Mouse (Mus musculus): Measurements from ENCODE around the gene Gdf15. TPM values are rescaled to one million over a fixed set of nuclear protein-coding genes. Genes with fewer than 3 reads are reported as not detected.
A peak's percentile ranks its signal among the peaks of the same experiment; 100 is the strongest.

Gdf15 gene
- polyA plus RNA-seq, 1 experiment from 2014 or later, result 0.33 TPM

DNA sequence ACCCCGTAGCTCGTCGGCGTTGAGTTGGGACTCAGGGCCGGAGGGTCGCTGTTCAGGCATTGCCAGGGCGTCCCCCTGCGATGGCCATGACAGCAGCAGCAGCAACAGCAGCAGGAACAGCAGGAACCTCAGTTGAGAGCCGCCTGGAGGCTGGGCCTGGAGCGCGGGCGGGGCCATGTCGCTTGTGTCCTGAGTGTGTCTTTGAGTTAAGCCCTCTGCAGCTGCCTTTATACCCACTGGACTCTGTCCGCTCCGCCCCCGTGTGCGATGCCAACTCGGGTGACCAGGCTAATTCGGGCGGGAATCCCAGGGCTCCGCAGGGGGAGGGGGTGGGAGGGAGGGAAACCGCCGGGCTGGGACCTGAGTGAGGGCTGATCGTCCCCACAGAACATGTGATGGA, 820 bp downstream of the Gdf15 start:
- Histone ChIP-seq H3K9ac (ENCODE audit: low read length) (peak overlapping the region; percentile 35; the same call in 1 of the 2 replicates), H3K4me3 (ENCODE audit: low read depth, low read length) (no peak overlapping the region), H3K4me2 (replicated peaks; ENCODE audit: low read depth) (peak overlapping the region; percentile 17; the same call in 1 of the 2 replicates), H3K36me3 (ENCODE audit: control insufficient read depth, insufficient read depth, low read length) (no peaks in the 10 kb centered on the region), H3K27ac (replicated peaks) (no peak overlapping the region), H3K9me3 (ENCODE audit: control insufficient read depth, low read length) (no peaks in the 10 kb centered on the region), H3K27me3 (ENCODE audit: control insufficient read depth, insufficient read depth, low read length) (no peaks in the 10 kb centered on the region), H3K4me1 (replicated peaks; ENCODE audit: control insufficient read depth, insufficient read depth) (peaks cover 10% of the 10 kb centered on the region; the same call in 1 of the 2 replicates)
- ATAC-seq (ENCODE audit: low FRiP score, low TSS enrichment), result no peak
- 19% methylated on average over 23 of the region's 24 CpGs for WGBS
- DNase-seq (ENCODE audit: low spot score), result peak; percentile 63
- TF ChIP-seq EP300 (optimal IDR thresholded peaks at IDR 0.05) (no peak), CTCF (IDR thresholded peaks at IDR 0.05; ENCODE audit: low read depth) (no peak)

DNA sequence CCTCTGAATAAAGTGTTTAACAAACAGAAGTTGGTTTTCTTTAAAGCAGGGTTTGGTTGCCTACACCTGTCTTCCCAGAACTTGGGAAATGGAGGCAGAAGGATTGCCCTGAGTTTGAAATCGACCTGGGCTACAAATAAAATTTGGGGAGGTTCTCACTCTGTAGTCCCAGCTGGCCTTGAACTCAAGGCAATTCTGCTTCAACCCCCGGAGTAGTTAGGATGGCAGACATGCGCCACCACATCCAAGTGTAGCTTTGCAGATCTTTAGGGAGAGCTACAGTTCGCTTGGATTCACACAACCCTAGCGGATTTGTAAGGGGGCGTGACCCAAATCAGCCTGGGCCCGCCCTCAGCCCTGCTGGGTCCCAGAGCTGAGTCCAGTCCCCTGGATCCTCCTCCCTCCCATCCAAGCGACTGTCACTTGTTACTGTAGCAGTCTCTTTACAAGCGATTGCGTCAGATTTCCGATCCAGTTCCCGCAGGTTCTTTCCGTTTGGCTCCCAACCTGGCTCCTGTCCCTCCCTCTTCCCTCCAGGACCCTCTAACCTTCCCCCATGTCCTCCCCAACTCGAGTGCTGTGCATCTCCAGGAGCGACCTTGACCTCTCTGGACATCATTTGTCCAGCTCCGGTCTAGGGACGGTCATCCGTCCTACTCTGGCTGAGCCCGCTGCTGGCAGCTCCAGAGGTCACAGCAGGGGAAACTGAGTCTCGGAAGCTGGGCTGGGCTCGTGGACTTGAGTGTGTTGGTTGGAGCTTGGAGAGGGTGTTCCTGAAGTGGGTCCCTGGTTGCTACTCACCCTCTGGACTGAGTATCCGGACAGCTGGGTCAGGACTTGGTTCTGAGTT, 1.5 kb downstream of the Gdf15 start:
- Histone ChIP-seq H3K36me3 (ENCODE audit: control insufficient read depth, insufficient read depth, low read length) (no peaks in the 10 kb centered on the region), H3K27ac (replicated peaks) (peak overlapping the region; percentile 74; the same call in 1 of the 2 replicates), H3K4me3 (ENCODE audit: low read depth, low read length) (no peak overlapping the region), H3K27me3 (ENCODE audit: control insufficient read depth, insufficient read depth, low read length) (no peaks in the 10 kb centered on the region), H3K9me3 (ENCODE audit: control insufficient read depth, low read length) (no peaks in the 10 kb centered on the region), H3K4me2 (replicated peaks; ENCODE audit: low read depth) (peak overlapping the region; percentile 58; the same call in 1 of the 2 replicates), H3K4me1 (replicated peaks; ENCODE audit: control insufficient read depth, insufficient read depth) (peaks cover 10% of the 10 kb centered on the region; the same call in 1 of the 2 replicates), H3K9ac (ENCODE audit: low read length) (peak overlapping the region; percentile 35; the same call in 1 of the 2 replicates)
- ATAC-seq (ENCODE audit: low FRiP score, low TSS enrichment), result peak; percentile 45; the same call in 1 of the 2 replicates
- WGBS, result 19% methylated on average over 22 of the region's 22 CpGs
- TF ChIP-seq EP300 (optimal IDR thresholded peaks at IDR 0.05) (no peak), CTCF (IDR thresholded peaks at IDR 0.05; ENCODE audit: low read depth) (no peak)
- peak; percentile 49 for DNase-seq (ENCODE audit: low spot score)

DNA sequence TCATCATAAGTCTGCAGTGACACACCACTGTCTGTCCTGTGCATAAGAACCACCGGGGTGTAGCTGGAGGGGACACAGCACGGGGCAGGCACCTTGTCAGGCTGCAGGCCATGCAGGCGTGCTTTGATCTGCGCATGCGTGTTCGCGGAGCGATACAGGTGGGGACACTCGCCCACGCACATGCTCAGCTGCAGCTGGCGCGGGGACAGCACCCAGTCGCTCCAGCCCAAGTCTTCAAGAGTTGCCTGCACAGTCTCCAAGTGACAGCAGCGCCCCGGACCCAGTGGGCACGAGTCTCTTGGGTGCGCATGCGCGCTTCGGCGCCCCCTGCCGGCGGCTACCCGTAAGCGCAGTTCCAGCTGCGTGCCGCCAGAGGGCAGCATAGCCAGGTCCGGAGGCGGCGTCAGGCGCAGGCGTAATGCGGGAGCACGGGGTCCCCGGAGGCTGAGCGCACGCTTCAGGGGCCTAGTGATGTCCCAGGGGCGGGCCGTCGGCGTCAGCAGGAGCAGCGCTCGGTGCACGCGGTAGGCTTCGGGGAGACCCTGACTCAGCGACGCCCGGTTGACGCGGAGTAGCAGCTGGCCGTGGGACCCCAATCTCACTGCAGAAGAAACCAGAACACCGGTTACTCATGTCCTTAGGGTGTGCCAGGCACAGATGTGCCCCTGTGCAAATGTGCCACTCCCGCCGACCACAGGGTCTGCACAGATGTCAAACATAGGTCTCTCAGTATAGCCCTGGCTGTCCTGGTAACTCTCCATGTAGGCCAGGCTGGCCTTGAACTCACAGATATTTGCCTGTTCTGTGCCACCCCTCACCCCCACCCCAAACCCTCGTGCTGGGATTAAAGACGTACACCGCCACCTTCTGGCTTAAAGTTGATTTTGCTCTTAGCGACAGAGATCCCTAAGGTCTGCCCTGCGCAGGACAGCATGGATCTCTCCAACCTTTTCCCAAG, 2.4 kb downstream of the Gdf15 start:
- H3K9ac ChIP-seq (ENCODE audit: low read length), result peak overlapping the region; percentile 54
- under 1% methylated on average over 60 of the region's 60 CpGs for WGBS

GRCm38 (mm10) chr8:70628986-70629490, 3.2 kb downstream of the Gdf15 start:
- Histone ChIP-seq H3K9ac (ENCODE audit: low read length) (no peak overlapping the region), H3K36me3 (ENCODE audit: control insufficient read depth, insufficient read depth, low read length) (no peaks in the 10 kb centered on the region), H3K4me2 (replicated peaks; ENCODE audit: low read depth) (peak overlapping the region; percentile 58), H3K4me1 (replicated peaks; ENCODE audit: control insufficient read depth, insufficient read depth) (peaks cover 8% of the 10 kb centered on the region; the same call in 1 of the 2 replicates), H3K9me3 (ENCODE audit: control insufficient read depth, low read length) (no peaks in the 10 kb centered on the region), H3K27ac (replicated peaks) (no peak overlapping the region), H3K4me3 (ENCODE audit: low read depth, low read length) (no peak overlapping the region; the same call in 1 of the 2 replicates), H3K27me3 (ENCODE audit: control insufficient read depth, insufficient read depth, low read length) (no peaks in the 10 kb centered on the region)
- ATAC-seq (ENCODE audit: low FRiP score, low TSS enrichment), result no peak
- TF ChIP-seq CTCF (IDR thresholded peaks at IDR 0.05; ENCODE audit: low read depth), result no peak
- TF ChIP-seq EP300 (optimal IDR thresholded peaks at IDR 0.05), result no peak
- 52% methylated on average over 7 of the region's 7 CpGs for WGBS
- DNase-seq (ENCODE audit: low spot score), result no peak

More for the DNA sequence above, 2.4 kb downstream of the Gdf15 start:
- Histone ChIP-seq H3K27ac (replicated peaks) (peak overlapping the region; percentile 74), H3K36me3 (ENCODE audit: control insufficient read depth, insufficient read depth, low read length) (no peaks in the 10 kb centered on the region), H3K4me3 (ENCODE audit: low read depth, low read length) (peak overlapping the region; percentile 39), H3K9me3 (ENCODE audit: control insufficient read depth, low read length) (no peaks in the 10 kb centered on the region), H3K4me1 (replicated peaks; ENCODE audit: control insufficient read depth, insufficient read depth) (peaks cover 10% of the 10 kb centered on the region; the same call in 1 of the 2 replicates), H3K27me3 (ENCODE audit: control insufficient read depth, insufficient read depth, low read length) (no peaks in the 10 kb centered on the region), H3K4me2 (replicated peaks; ENCODE audit: low read depth) (peak overlapping the region; percentile 58)
- TF ChIP-seq EP300 (optimal IDR thresholded peaks at IDR 0.05) (no peak), CTCF (IDR thresholded peaks at IDR 0.05; ENCODE audit: low read depth) (peak; percentile 100)
- ATAC-seq (ENCODE audit: low FRiP score, low TSS enrichment) (peak; percentile 84), DNase-seq (ENCODE audit: low spot score) (peak; percentile 87)

GRCm38 (mm10) chr8:70627041-70627440, 5.2 kb downstream of the Gdf15 start:
- Histone ChIP-seq H3K4me3 (ENCODE audit: low read depth, low read length) (no peak overlapping the region), H3K9ac (ENCODE audit: low read length) (no peak overlapping the region), H3K4me2 (replicated peaks; ENCODE audit: low read depth) (no peak overlapping the region), H3K36me3 (ENCODE audit: control insufficient read depth, insufficient read depth, low read length) (no peaks in the 10 kb centered on the region), H3K27ac (replicated peaks) (no peak overlapping the region), H3K27me3 (ENCODE audit: control insufficient read depth, insufficient read depth, low read length) (no peaks in the 10 kb centered on the region), H3K4me1 (replicated peaks; ENCODE audit: control insufficient read depth, insufficient read depth) (peaks cover 7% of the 10 kb centered on the region; the same call in 1 of the 2 replicates), H3K9me3 (ENCODE audit: control insufficient read depth, low read length) (no peaks in the 10 kb centered on the region)
- 79% methylated on average over 5 of the region's 5 CpGs for WGBS
- TF ChIP-seq CTCF (IDR thresholded peaks at IDR 0.05; ENCODE audit: low read depth) (no peak), EP300 (optimal IDR thresholded peaks at IDR 0.05) (no peak)
- DNase-seq (ENCODE audit: low spot score) (no peak), ATAC-seq (ENCODE audit: low FRiP score, low TSS enrichment) (no peak)
